ENCODE assay signal across 8 mouse cellular contexts in the genomic region with DNA sequence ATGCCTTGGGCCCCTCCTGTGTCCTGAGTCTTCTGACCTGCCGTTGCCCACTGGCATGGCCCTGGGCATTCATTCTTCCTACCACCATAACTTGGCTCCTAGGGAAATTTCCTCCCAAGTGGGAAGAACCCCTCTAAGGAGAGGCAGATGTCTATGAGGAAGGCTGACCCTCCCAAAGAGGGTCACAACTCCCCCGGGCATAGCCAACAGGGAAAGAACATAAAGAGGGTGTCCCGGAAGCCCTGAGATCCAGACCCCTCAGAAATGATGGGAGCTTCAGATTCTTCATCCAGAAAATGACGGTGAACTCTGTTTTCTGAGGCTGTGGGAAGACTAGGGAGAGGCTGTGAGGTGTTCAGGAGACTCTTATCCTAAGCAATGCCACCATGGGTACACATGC. TPM values are rescaled to one million over a fixed set of nuclear protein-coding genes. Genes with fewer than 3 reads are reported as not detected.
DNase-seq lines count a peak whose midpoint lies in the region; ATAC-seq and TF ChIP-seq lines count a peak whose summit lies in the region.
"Had no signal": no experiment of that assay in that cellular context is flagged by ENCODE, and none has a peak within 500 bp of the region (broad histone marks: within the 10 kb centered on the region; RNA-seq: fewer than 3 reads in every experiment).

No protein-coding gene starts in this region.

- WGBS in liver, embryonic 15.5 days (ENCODE audit: insufficient replicate concordance) = 75% methylated on average over 4 of the region's 4 CpGs
- WGBS in liver, embryonic 11.5 days = 80% methylated on average over 4 of the region's 4 CpGs
- WGBS in forebrain, embryonic 12.5 days = 85% methylated on average over 4 of the region's 4 CpGs
- WGBS in hindbrain, postnatal 0 days = 58% methylated on average over 4 of the region's 4 CpGs
- WGBS in neural tube, embryonic 13.5 days = 81% methylated on average over 4 of the region's 4 CpGs

- peak overlapping the region; percentile 17; the same call in 1 of the 2 replicates for H3K4me2 ChIP-seq in liver, embryonic 15.5 days
- H3K4me2 ChIP-seq in liver, embryonic 11.5 days = no peak overlapping the region
- H3K4me2 ChIP-seq in forebrain, embryonic 12.5 days = peak overlapping the region; percentile 31; the same call in 1 of the 2 replicates
- 0 out of 2 replicates have a peak overlapping the region, but pooled peaks have one; percentile 21 for H3K4me2 ChIP-seq in hindbrain, postnatal 0 days (ENCODE audit: low read depth, low read length)
- H3K4me2 ChIP-seq in neural tube, embryonic 13.5 days = 0 out of 2 replicates have a peak overlapping the region, but pooled peaks have one; percentile 6

- H3K27me3 ChIP-seq in liver, embryonic 15.5 days = no peaks in the 10 kb centered on the region
- H3K27me3 ChIP-seq in liver, embryonic 11.5 days (replicated peaks; ENCODE audit: control insufficient read depth, insufficient read depth, low read length) = peaks cover 2% of the 10 kb centered on the region; the same call in 1 of the 2 replicates
- peaks cover 6% of the 10 kb centered on the region; the same call in 1 of the 2 replicates for H3K27me3 ChIP-seq in forebrain, embryonic 12.5 days
- no peaks in the 10 kb centered on the region for H3K27me3 ChIP-seq in hindbrain, postnatal 0 days (ENCODE audit: insufficient read depth, low read length)
- no peaks in the 10 kb centered on the region for H3K27me3 ChIP-seq in neural tube, embryonic 13.5 days

- H3K9me3 ChIP-seq in liver, embryonic 15.5 days (replicated peaks) = no peaks in the 10 kb centered on the region
- no peaks in the 10 kb centered on the region for H3K9me3 ChIP-seq in liver, embryonic 11.5 days (ENCODE audit: control insufficient read depth, low read length)
- H3K9me3 ChIP-seq in forebrain, embryonic 12.5 days = no peaks in the 10 kb centered on the region
- H3K9me3 ChIP-seq in hindbrain, postnatal 0 days (ENCODE audit: low read length) = no peaks in the 10 kb centered on the region
- H3K9me3 ChIP-seq in neural tube, embryonic 13.5 days = no peaks in the 10 kb centered on the region

- TF ChIP-seq CTCF in hindbrain, postnatal 0 days (IDR thresholded peaks at IDR 0.05; ENCODE audit: low read depth) = no peak

- ATAC-seq in liver, embryonic 15.5 days (ENCODE audit: insufficient read depth) = no peak
- ATAC-seq in liver, embryonic 11.5 days (replicated peaks; ENCODE audit: low FRiP score) = no peak
- no peak for ATAC-seq in forebrain, embryonic 12.5 days (ENCODE audit: low FRiP score)
- no peak for ATAC-seq in hindbrain, postnatal 0 days
- no peak for ATAC-seq in neural tube, embryonic 13.5 days (ENCODE audit: low read depth)

- H3K4me3 ChIP-seq in liver, embryonic 15.5 days (replicated peaks) = no peak overlapping the region
- H3K4me3 ChIP-seq in liver, embryonic 11.5 days (ENCODE audit: low read depth, low read length) = no peak overlapping the region
- no peak overlapping the region for H3K4me3 ChIP-seq in forebrain, embryonic 12.5 days (replicated peaks)
- no peak overlapping the region for H3K4me3 ChIP-seq in hindbrain, postnatal 0 days (ENCODE audit: low read length)
- no peak overlapping the region for H3K4me3 ChIP-seq in neural tube, embryonic 13.5 days

- no peaks in the 10 kb centered on the region for H3K36me3 ChIP-seq in liver, embryonic 15.5 days (replicated peaks)
- no peaks in the 10 kb centered on the region for H3K36me3 ChIP-seq in liver, embryonic 11.5 days (ENCODE audit: control insufficient read depth, insufficient read depth, low read length)
- H3K36me3 ChIP-seq in forebrain, embryonic 12.5 days (replicated peaks) = no peaks in the 10 kb centered on the region
- no peaks in the 10 kb centered on the region for H3K36me3 ChIP-seq in hindbrain, postnatal 0 days (ENCODE audit: insufficient read depth, low read length)
- H3K36me3 ChIP-seq in neural tube, embryonic 13.5 days = no peaks in the 10 kb centered on the region

- H3K27ac ChIP-seq in liver, embryonic 15.5 days (replicated peaks) = peak overlapping the region; percentile 97
- no peak overlapping the region for H3K27ac ChIP-seq in liver, embryonic 11.5 days (ENCODE audit: low read depth, low read length)
- H3K27ac ChIP-seq in forebrain, embryonic 12.5 days = peak overlapping the region; percentile 94
- peak overlapping the region; percentile 57; the same call in 1 of the 2 replicates for H3K27ac ChIP-seq in hindbrain, postnatal 0 days
- peak overlapping the region; percentile 92 for H3K27ac ChIP-seq in neural tube, embryonic 13.5 days (replicated peaks)

- peaks cover 95% of the 10 kb centered on the region for H3K4me1 ChIP-seq in liver, embryonic 15.5 days (replicated peaks)
- peaks cover 51% of the 10 kb centered on the region for H3K4me1 ChIP-seq in liver, embryonic 11.5 days (replicated peaks; ENCODE audit: control insufficient read depth, insufficient read depth, low read length)
- H3K4me1 ChIP-seq in forebrain, embryonic 12.5 days = peaks cover 78% of the 10 kb centered on the region
- H3K4me1 ChIP-seq in hindbrain, postnatal 0 days (ENCODE audit: insufficient read depth, low read length) = peaks cover 32% of the 10 kb centered on the region
- H3K4me1 ChIP-seq in neural tube, embryonic 13.5 days (replicated peaks) = peaks cover 82% of the 10 kb centered on the region

- DNase-seq in liver, embryonic 11.5 days (ENCODE audit: low spot score) = no peak
- no peak for DNase-seq in hindbrain, postnatal 0 days (ENCODE audit: low spot score)
- no peak for DNase-seq in urinary bladder, postnatal 4 days (ENCODE audit: low spot score in 2 of 2)
- DNase-seq in gastrocnemius, postnatal 10 days = no peak
- DNase-seq: thymus, adult 18-20 months had no signal

- peak overlapping the region; percentile 69; the same call in 1 of the 2 replicates for H3K9ac ChIP-seq in liver, embryonic 15.5 days
- no peak overlapping the region for H3K9ac ChIP-seq in liver, embryonic 11.5 days (ENCODE audit: low read depth, low read length)
- peak overlapping the region; percentile 17; the same call in 1 of the 2 replicates for H3K9ac ChIP-seq in forebrain, embryonic 12.5 days
- H3K9ac ChIP-seq in hindbrain, postnatal 0 days (replicated peaks; ENCODE audit: low read length) = no peak overlapping the region
- no peak overlapping the region for H3K9ac ChIP-seq in neural tube, embryonic 13.5 days

RNA-seq across cellular contexts. Expression of a gene that starts 15.3 kb away (rescaled TPM):
- 0.07 and 0.20 TPM in 2 replicates for polyA plus RNA-seq in liver, embryonic 15.5 days (2015; fragmentation: Nextera tagmentation; extraction: Ambion mirVana)
- not detected in 2 replicates for polyA plus RNA-seq in liver, embryonic 11.5 days (2014; fragmentation: Nextera tagmentation; extraction: Ambion mirVana)
- not detected in 2 replicates for polyA plus RNA-seq in forebrain, embryonic 12.5 days (2016; fragmentation: Nextera tagmentation; extraction: Ambion mirVana)
- total RNA-seq in hindbrain, postnatal 0 days (2014; rRNA removed) = 0.14 TPM in 1 of 2 replicates, not detected in the other
- 0.46 and 0.48 TPM in 2 replicates for polyA plus RNA-seq in hindbrain, postnatal 0 days (2015; fragmentation: Nextera tagmentation; extraction: Ambion mirVana)
- 0.45 and 0.81 TPM in 2 replicates for polyA plus RNA-seq in neural tube, embryonic 13.5 days (2015; fragmentation: Nextera tagmentation; extraction: Ambion mirVana)
- under 1 TPM in 1 of 2 experiments, not detected in 1; 0.16 TPM for total RNA-seq in gastrocnemius, postnatal 10 days (2021)

RNA-seq across cellular contexts. Expression of a gene that starts 16.8 kb away (rescaled TPM):
- 103 and 108 TPM in 2 replicates for polyA plus RNA-seq in liver, embryonic 15.5 days (2015; fragmentation: Nextera tagmentation; extraction: Ambion mirVana)
- polyA plus RNA-seq in liver, embryonic 11.5 days (2014; fragmentation: Nextera tagmentation; extraction: Ambion mirVana) = 38.6 and 39.9 TPM in 2 replicates
- 128 and 135 TPM in 2 replicates for polyA plus RNA-seq in forebrain, embryonic 12.5 days (2016; fragmentation: Nextera tagmentation; extraction: Ambion mirVana)
- 11.2 and 26.1 TPM in 2 replicates for total RNA-seq in hindbrain, postnatal 0 days (2014; rRNA removed)
- 13.2 and 14.8 TPM in 2 replicates for polyA plus RNA-seq in hindbrain, postnatal 0 days (2015; fragmentation: Nextera tagmentation; extraction: Ambion mirVana)
- polyA plus RNA-seq in neural tube, embryonic 13.5 days (2015; fragmentation: Nextera tagmentation; extraction: Ambion mirVana) = 49.0 and 55.3 TPM in 2 replicates
- total RNA-seq in gastrocnemius, postnatal 10 days (2021) = 10 to 100 TPM; 25.0 to 30.4 TPM

RNA-seq across cellular contexts. Expression of a gene that starts 58.7 kb away (rescaled TPM):
- 2.6 and 3.3 TPM in 2 replicates for polyA plus RNA-seq in liver, embryonic 15.5 days (2015; fragmentation: Nextera tagmentation; extraction: Ambion mirVana)
- 2.7 and 3.9 TPM in 2 replicates for polyA plus RNA-seq in liver, embryonic 11.5 days (2014; fragmentation: Nextera tagmentation; extraction: Ambion mirVana)
- polyA plus RNA-seq in forebrain, embryonic 12.5 days (2016; fragmentation: Nextera tagmentation; extraction: Ambion mirVana) = 2.2 and 3.3 TPM in 2 replicates
- 10.6 and 16.3 TPM in 2 replicates for total RNA-seq in hindbrain, postnatal 0 days (2014; rRNA removed)
- 17.0 and 21.8 TPM in 2 replicates for polyA plus RNA-seq in hindbrain, postnatal 0 days (2015; fragmentation: Nextera tagmentation; extraction: Ambion mirVana)
- 11.1 and 14.9 TPM in 2 replicates for polyA plus RNA-seq in neural tube, embryonic 13.5 days (2015; fragmentation: Nextera tagmentation; extraction: Ambion mirVana)
- 100 to 1,000 TPM; 214 to 221 TPM for total RNA-seq in gastrocnemius, postnatal 10 days (2021)

Comparison
In these comparisons a context has a peak if more than half of its experiments do, and no peak if none do; other contexts are left out.
1. H3K9ac ChIP-seq: peak in liver, embryonic 15.5 days (single experiment) and forebrain, embryonic 12.5 days (single experiment); none in liver, embryonic 11.5 days (single experiment), hindbrain, postnatal 0 days (single experiment) and neural tube, embryonic 13.5 days (single experiment).